Mouse (Mus musculus) right cerebral cortex, postnatal 36 days (tissue): ENCODE results near the gene Lhfpl2.

Source experiments
- DNase-seq, 2 experiments: peaks; one replicate each; pipeline ENCODE4 v3.0.0; 2022; ENCODE audit warnings: low spot score in 2 of 2, mixed read lengths in 1 of 2

The Lhfpl2 gene

GRCm38 (mm10) chr13:94140446-94140845, 82.8 kb downstream of the Lhfpl2 start:
- DNase-seq, result no peak

- DNase-seq, result no peak
These were observed 85.6 kb downstream of the Lhfpl2 start for GRCm38 (mm10) chr13:94143063-94143652.

DNA sequence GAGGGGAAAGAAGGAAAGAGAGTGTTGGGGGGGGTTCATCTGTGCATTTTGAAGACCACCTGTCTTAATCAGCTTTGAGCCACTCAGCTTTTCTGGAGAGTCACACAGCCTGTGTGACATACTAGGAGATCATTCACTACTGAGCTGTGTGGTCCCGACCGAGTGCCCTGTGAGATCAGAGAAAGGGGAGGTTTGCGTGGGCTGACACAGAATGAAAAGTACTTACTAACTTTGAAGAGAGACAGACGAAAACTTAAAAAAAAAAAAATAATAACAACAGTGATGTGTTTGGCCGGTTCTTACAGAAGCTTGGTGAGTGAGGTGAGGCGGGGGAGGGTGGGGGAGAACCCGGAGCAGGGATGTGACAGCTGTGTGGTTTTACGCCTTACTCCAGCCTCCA, 86.9 kb downstream of the Lhfpl2 start:
- no peak for DNase-seq

DNA sequence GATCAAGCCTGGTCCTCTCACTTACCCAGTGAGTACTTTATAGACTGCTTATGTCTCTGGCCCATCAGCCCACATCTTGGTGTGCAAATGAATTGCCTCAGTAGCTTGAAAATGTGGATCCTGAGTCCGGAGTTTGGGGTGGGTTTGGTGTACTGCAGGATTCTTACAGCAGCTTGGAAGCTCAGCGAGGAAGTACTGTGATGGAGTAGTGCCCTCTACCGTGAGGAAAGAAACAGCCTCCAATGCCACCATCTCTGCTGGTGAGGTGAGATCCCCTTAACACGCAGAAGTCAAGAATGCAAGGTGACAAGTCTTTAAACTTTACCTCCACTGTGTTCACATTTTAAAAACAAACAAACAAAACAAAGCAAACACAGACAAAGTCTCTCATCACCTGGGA, 89.7 kb downstream of the Lhfpl2 start:
- peak in 1 of 2 experiments; percentile 16 for DNase-seq

DNA sequence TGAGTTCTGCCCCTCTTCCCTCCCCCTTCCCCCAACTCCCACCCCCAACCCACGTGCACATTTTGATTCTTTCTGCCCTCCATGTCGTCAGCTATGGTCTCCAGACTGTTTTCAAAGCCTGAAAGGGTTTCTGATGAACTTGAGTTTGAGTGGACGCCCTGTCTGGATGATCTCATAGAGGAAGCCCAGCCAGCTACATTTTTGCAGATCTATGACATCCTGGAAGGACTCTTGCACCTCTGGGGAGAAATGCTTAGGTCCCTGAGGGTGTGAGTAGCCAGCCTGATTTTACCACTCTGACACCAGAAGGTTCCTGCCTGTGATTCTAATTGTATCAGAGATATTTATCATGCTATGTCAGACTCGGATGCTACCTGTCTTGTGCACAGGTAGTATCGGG, 91.4 kb downstream of the Lhfpl2 start:
- no peak for DNase-seq

DNA sequence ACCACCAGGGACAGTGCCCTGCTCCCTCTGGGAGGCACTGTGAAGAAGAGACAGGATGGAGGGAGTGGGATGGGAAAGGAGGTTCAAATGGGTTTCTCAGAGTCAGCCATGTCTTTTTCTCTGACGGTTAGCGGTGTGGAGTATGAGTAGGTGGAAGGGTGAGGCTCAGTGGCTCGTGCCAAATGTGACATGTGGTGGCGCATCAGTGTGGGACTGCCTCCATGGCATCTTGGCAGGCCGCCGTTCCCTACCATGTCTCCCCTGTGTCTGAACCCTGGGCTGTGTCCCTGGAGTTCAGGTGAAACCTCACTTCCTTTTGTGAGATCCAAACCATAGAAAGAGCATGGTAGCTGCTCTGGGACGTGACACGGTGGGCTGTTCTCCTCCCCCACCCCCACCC, 92.2 kb downstream of the Lhfpl2 start:
- DNase-seq, result no peak

- DNase-seq, result no peak
These were observed 93.7 kb downstream of the Lhfpl2 start for GRCm38 (mm10) chr13:94151308-94151707.

GRCm38 (mm10) chr13:94152836-94153235, 95.2 kb downstream of the Lhfpl2 start:
- DNase-seq, result no peak

GRCm38 (mm10) chr13:94153658-94154057, 96.1 kb downstream of the Lhfpl2 start:
- no peak for DNase-seq

DNA sequence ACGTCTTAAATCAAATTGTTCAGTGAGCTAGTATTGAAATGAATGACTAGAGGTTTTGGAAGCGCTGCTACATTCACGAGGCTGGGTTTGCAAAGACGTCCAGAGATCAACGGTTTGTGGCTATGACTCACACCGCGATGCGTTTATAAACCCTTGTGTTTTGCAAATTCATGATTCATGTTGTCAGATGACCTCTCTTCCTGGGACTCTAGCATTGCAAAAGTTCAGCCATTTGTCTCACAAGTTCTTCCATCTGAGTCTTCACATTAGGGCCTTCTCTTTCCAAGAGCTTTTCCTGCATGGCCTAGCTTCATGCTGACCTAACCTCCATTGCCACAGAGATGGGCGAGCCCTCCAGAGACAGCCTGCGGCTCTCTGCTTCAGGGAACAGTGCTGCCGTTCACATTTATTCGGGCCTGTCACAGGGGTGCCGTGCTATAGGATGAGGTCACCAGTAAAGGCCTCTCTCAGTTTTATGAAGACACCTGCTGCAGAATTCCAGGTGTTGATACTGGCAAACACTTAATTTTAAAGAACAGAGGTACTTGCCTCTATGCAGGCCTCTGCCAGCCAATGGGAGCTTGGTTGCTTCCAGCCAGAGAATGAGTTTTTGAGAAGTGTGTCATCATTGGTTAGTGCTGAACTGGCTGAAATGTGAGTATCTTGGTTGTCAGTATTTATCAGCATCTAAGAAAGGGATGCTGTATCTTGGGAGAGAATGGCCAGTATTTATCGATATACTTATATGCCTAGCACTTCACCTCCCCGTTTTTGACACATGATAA, 97.1 kb downstream of the Lhfpl2 start:
- DNase-seq, result no peak

- no peak for DNase-seq
These were observed 98.2 kb downstream of the Lhfpl2 start for GRCm38 (mm10) chr13:94155657-94156429.

DNA sequence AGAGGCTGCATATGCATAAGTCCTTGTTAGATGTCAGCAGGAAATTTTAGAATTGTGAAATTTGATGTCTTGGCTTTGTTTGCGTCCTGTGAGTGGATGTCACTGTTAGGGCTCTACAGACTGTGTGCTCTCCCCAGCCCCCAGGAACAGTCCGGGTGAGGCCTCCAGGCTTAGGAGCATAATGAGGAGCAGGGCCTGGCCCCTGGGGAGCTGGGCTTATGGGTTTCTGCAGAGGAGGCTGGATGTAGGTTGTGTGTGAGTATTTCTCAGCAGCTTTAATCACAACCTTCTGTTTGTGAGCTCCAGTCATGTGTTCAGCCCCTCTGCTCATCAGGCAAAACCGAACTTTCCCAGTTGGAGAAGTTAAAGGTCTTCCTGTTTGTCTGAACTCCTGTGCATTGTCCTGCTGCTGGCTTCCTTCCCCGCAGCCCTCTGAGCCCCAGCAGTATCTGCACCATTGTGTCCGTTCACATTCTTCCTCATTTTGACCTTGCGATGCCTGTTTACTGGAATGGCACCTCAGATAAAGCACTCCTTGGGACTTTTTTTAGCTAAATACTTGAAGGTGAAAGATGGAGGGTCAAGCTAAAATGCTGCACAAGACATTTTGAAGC, 101.4 kb downstream of the Lhfpl2 start:
- no peak for DNase-seq

- DNase-seq, result no peak
These were observed 102.1 kb downstream of the Lhfpl2 start for GRCm38 (mm10) chr13:94159478-94160220.

DNA sequence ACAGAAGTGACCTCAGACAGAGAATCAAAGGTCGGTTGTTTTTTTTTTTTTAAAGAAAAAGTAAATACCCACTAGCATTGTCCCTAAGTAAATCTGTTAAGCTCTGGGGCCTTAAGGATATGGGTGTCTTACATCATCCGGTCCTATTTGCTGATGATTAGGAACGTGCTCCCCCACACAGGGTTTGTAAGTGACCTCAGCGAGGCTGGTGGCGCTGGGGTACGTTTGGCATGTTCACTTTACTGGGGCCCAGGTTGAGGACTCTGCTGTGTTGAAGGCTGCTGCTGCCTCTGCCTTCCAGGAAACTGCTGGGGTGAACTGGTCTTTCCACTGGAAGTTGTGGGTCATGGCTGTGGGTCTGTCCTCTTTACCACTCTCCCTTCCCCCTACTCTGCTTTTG, 106.9 kb downstream of the Lhfpl2 start:
- DNase-seq, result no peak

DNA sequence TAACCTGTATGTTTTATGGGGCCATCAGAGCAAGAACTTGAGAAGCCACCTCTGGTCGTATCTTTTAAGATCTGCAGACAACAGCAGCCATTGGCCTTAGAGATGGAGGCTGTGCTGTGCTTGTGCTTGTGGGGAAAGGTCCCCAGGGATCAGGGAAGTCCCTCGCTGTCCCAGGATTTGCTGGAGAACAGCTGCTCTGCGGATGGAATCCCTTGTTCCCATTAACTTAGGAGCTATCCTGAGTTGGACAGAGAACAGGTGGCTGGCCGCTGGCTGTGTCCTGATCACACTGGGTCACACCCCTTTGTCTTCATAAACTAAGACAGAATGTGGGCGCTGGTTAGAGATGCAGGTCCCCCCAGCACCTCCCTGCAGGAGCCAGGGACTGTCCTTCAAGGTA, 110.7 kb downstream of the Lhfpl2 start:
- DNase-seq, result no peak

- DNase-seq, result no peak
These were observed 111.8 kb downstream of the Lhfpl2 start for GRCm38 (mm10) chr13:94169325-94169916.

DNA sequence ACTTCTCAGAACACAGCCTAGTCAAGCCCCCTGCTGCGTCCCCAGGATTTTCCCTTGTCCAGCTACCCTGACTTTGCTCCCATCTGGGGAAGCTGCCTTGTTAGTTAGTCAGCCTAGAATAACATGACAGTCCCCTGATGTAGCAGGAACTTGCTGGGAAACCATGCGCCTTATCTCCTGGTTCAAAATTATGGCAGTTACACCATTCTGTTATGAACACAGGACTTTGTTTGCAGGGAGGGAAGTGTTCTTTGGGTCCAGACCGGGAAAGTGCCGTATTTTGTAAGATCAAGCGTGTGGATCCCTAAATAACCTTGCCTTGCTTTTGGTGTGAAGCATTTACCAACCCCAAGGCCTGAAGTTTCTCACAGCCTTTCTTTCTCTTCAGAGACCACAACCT, 114.0 kb downstream of the Lhfpl2 start:
- no peak for DNase-seq

DNA sequence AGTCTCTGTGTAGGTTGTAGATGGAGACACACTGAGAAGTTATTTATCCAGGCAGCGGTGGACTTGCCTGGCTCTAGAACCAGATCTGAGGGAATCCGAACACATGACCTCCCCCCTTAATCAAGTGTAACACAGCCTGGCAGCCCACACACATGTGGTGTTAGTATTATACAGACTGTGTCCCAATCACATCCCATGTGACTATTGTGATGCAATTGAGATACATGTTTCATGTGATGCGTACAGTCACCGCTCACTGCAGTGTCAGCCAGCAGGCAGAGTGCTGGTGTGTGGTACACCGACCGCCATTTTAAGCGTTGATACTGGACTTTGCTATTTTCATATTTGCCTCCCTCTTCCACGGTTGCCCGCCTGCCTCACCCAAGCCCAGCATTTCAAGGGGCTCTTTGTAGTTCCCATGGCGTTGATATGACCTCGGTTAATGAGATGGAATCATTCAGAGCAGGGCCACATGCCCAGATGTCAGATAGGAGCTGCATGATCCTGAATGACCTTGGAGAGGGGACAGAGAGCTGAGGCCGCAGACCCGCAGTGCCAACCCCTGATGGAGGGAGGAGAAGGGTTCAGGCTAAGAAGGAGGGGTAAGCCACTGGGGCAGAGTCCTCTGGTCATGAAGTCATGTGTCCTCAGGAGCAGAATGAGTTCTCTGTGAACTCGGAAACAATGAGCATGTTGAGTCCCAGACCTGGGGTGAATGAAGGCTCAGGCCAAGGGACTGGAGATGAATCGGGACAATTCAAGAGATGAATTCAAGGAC, 115.1 kb downstream of the Lhfpl2 start:
- DNase-seq, result no peak

DNA sequence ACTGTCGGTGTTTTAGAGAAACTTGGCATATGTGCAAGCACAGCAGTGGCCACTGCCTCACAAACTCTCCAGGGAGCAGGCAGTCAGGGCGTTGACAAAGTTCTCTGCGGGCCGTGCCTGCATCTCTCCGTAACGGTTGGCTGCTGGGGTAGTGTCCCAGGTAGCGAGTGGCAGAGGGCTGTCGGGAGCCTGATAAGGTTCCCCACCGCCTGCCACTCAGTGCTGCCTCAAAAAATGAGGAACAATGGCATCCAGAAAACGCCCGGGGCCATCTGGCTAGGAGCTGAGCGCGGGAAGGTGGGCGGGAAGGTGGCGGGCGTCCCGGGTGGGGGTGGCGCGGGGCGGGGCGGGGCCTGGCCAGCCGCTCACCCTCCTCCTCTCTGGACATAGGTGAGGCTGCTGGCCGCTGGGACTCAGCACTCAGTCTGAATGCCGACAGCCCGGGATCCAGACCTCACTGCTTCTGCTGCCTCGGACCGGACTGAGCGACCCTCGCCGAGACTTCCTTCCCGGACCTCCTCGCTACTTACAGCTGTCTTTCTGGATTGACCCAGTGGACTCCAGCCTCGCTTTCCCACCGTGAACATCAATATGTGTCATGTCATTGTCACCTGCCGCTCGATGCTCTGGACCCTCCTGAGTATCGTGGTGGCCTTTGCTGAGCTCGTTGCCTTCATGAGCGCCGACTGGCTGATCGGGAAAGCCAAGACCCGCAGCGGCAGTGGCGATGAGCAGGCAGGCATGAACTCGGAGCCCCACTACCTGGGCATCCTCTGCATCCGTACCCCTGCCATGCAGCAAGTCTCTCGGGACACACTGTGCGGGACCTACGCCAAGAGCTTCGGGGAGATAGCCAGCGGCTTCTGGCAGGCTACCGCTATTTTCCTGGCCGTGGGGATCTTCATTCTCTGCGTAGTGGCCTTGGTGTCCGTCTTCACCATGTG, 116.3 kb downstream of the Lhfpl2 start:
- no peak for DNase-seq
